Mouse (Mus musculus): ENCODE results near the gene Flywch2. TPM values are rescaled to one million over a fixed set of nuclear protein-coding genes. Genes with fewer than 3 reads are reported as not detected.
"Not testable (repeated sequence)": the region's sequence is repeated elsewhere in the genome, so short reads cannot be mapped to it uniquely, and the experiment has no call there.

Flywch2 gene
- polyA plus RNA-seq, 1 experiment from 2014 or later: 0.64 TPM

GRCm38 (mm10) chr17:23778447-23778846, 7.4 kb downstream of the Flywch2 start:
- Histone ChIP-seq H3K36me3 (ENCODE audit: control insufficient read depth, insufficient read depth) (no peaks in the 10 kb centered on the region), H3K27me3 (ENCODE audit: control insufficient read depth, insufficient read depth, low read depth, low read length) (no peaks in the 10 kb centered on the region), H3K4me1 (ENCODE audit: control insufficient read depth, low read depth, low read length) (no peaks in the 10 kb centered on the region), H3K9me3 (replicated peaks; ENCODE audit: control insufficient read depth, low read length) (no peaks in the 10 kb centered on the region), H3K9ac (ENCODE audit: low read depth, low read length) (no peak overlapping the region), H3K4me2 (ENCODE audit: low read depth, low read length) (no peak overlapping the region), H3K27ac (ENCODE audit: low read length) (no peak overlapping the region), H3K4me3 (ENCODE audit: low read depth, low read length) (no peak overlapping the region)
- WGBS (ENCODE audit: insufficient replicate concordance): 48% methylated on average over 2 of the region's 2 CpGs
- no peak for ATAC-seq (ENCODE audit: low read depth)

- Histone ChIP-seq H3K27me3 (ENCODE audit: control insufficient read depth, insufficient read depth, low read depth, low read length) (no peaks in the 10 kb centered on the region), H3K4me3 (ENCODE audit: low read depth, low read length) (no peak overlapping the region)
These were observed 8.7 kb downstream of the Flywch2 start for GRCm38 (mm10) chr17:23777141-23777540.

GRCm38 (mm10) chr17:23776216-23776615, 9.7 kb downstream of the Flywch2 start:
- H3K27ac ChIP-seq (ENCODE audit: low read length): no peak overlapping the region
- no peaks in the 10 kb centered on the region for H3K36me3 ChIP-seq (ENCODE audit: control insufficient read depth, insufficient read depth)
- H3K27me3 ChIP-seq (ENCODE audit: control insufficient read depth, insufficient read depth, low read depth, low read length): no peaks in the 10 kb centered on the region
- H3K4me2 ChIP-seq (ENCODE audit: low read depth, low read length): no peak overlapping the region
- 61% methylated on average over 10 of the region's 10 CpGs for WGBS (ENCODE audit: insufficient replicate concordance)
- H3K4me3 ChIP-seq (ENCODE audit: low read depth, low read length): no peak overlapping the region
- no peak overlapping the region for H3K9ac ChIP-seq (ENCODE audit: low read depth, low read length)
- H3K9me3 ChIP-seq (replicated peaks; ENCODE audit: control insufficient read depth, low read length): no peaks in the 10 kb centered on the region
- no peak for ATAC-seq (ENCODE audit: low read depth)
- peaks cover 4% of the 10 kb centered on the region for H3K4me1 ChIP-seq (ENCODE audit: control insufficient read depth, low read depth, low read length)

More at GRCm38 (mm10) chr17:23777141-23777540, 8.7 kb downstream of the Flywch2 start:
- WGBS (ENCODE audit: insufficient replicate concordance): 64% methylated on average over 2 of the region's 2 CpGs
- Histone ChIP-seq H3K9ac (ENCODE audit: low read depth, low read length) (no peak overlapping the region), H3K4me2 (ENCODE audit: low read depth, low read length) (no peak overlapping the region), H3K36me3 (ENCODE audit: control insufficient read depth, insufficient read depth) (no peaks in the 10 kb centered on the region), H3K4me1 (ENCODE audit: control insufficient read depth, low read depth, low read length) (no peaks in the 10 kb centered on the region), H3K27ac (ENCODE audit: low read length) (no peak overlapping the region), H3K9me3 (replicated peaks; ENCODE audit: control insufficient read depth, low read length) (no peaks in the 10 kb centered on the region)
- no peak for ATAC-seq (ENCODE audit: low read depth)

- Histone ChIP-seq H3K36me3 (ENCODE audit: control insufficient read depth, insufficient read depth) (no peaks in the 10 kb centered on the region), H3K9me3 (replicated peaks; ENCODE audit: control insufficient read depth, low read length) (no peaks in the 10 kb centered on the region), H3K4me1 (ENCODE audit: control insufficient read depth, low read depth, low read length) (peaks cover 9% of the 10 kb centered on the region), H3K27ac (ENCODE audit: low read length) (no peak overlapping the region), H3K4me3 (ENCODE audit: low read depth, low read length) (no peak overlapping the region), H3K27me3 (ENCODE audit: control insufficient read depth, insufficient read depth, low read depth, low read length) (no peaks in the 10 kb centered on the region), H3K9ac (ENCODE audit: low read depth, low read length) (no peak overlapping the region), H3K4me2 (ENCODE audit: low read depth, low read length) (no peak overlapping the region)
- peak; percentile 32 for ATAC-seq (ENCODE audit: low read depth)
- 3% methylated on average over 12 of the region's 12 CpGs for WGBS (ENCODE audit: insufficient replicate concordance)
These were observed 11.8 kb downstream of the Flywch2 start for GRCm38 (mm10) chr17:23774090-23774489.

GRCm38 (mm10) chr17:23773676-23774075, 12.2 kb downstream of the Flywch2 start:
- Histone ChIP-seq H3K4me3 (ENCODE audit: low read depth, low read length) (no peak overlapping the region), H3K4me1 (ENCODE audit: control insufficient read depth, low read depth, low read length) (peaks cover 9% of the 10 kb centered on the region), H3K27me3 (ENCODE audit: control insufficient read depth, insufficient read depth, low read depth, low read length) (no peaks in the 10 kb centered on the region), H3K36me3 (ENCODE audit: control insufficient read depth, insufficient read depth) (no peaks in the 10 kb centered on the region), H3K9me3 (replicated peaks; ENCODE audit: control insufficient read depth, low read length) (no peaks in the 10 kb centered on the region), H3K9ac (ENCODE audit: low read depth, low read length) (no peak overlapping the region), H3K4me2 (ENCODE audit: low read depth, low read length) (no peak overlapping the region), H3K27ac (ENCODE audit: low read length) (no peak overlapping the region)
- ATAC-seq (ENCODE audit: low read depth): no peak
- 54% methylated on average over 6 of the region's 6 CpGs for WGBS (ENCODE audit: insufficient replicate concordance)

- H3K4me2 ChIP-seq (ENCODE audit: low read depth, low read length): peak overlapping the region; percentile 51; the same call in 1 of the 2 replicates
- not testable (repeated sequence) for H3K27me3 ChIP-seq (ENCODE audit: control insufficient read depth, insufficient read depth, low read depth, low read length); H3K9ac ChIP-seq (ENCODE audit: low read depth, low read length); H3K27ac ChIP-seq (ENCODE audit: low read length); H3K36me3 ChIP-seq (ENCODE audit: control insufficient read depth, insufficient read depth); H3K4me3 ChIP-seq (ENCODE audit: low read depth, low read length); ATAC-seq (ENCODE audit: low read depth); H3K9me3 ChIP-seq (replicated peaks; ENCODE audit: control insufficient read depth, low read length); H3K4me1 ChIP-seq (ENCODE audit: control insufficient read depth, low read depth, low read length)
- 76% methylated on average over 2 of the region's 2 CpGs for WGBS (ENCODE audit: insufficient replicate concordance)
These were observed 13.7 kb downstream of the Flywch2 start for GRCm38 (mm10) chr17:23772219-23772556.

GRCm38 (mm10) chr17:23771284-23772218, 14.3 kb downstream of the Flywch2 start, which contains the start of gene Flywch1:
TSS of gene Flywch1 (minus strand) at chr17:23771602.
- Histone ChIP-seq H3K4me1 (ENCODE audit: control insufficient read depth, low read depth, low read length) (peaks cover 9% of the 10 kb centered on the region), H3K4me2 (ENCODE audit: low read depth, low read length) (peak within 1 kb of the TSS; percentile 89), H3K36me3 (ENCODE audit: control insufficient read depth, insufficient read depth) (no peaks in the 10 kb centered on the region), H3K4me3 (ENCODE audit: low read depth, low read length) (peak within 1 kb of the TSS; percentile 95), H3K9ac (ENCODE audit: low read depth, low read length) (peak within 1 kb of the TSS; percentile 97), H3K27me3 (ENCODE audit: control insufficient read depth, insufficient read depth, low read depth, low read length) (no peaks in the 10 kb centered on the region), H3K9me3 (replicated peaks; ENCODE audit: control insufficient read depth, low read length) (no peaks in the 10 kb centered on the region), H3K27ac (ENCODE audit: low read length) (peak within 1 kb of the TSS; percentile 75)
- 3% methylated on average over 56 of the region's 58 CpGs for WGBS (ENCODE audit: insufficient replicate concordance)
- peak; percentile 99 for ATAC-seq (ENCODE audit: low read depth)

- H3K9me3 ChIP-seq (replicated peaks; ENCODE audit: control insufficient read depth, low read length): no peaks in the 10 kb centered on the region
- peak overlapping the region; percentile 95 for H3K4me3 ChIP-seq (ENCODE audit: low read depth, low read length)
- H3K36me3 ChIP-seq (ENCODE audit: control insufficient read depth, insufficient read depth): no peaks in the 10 kb centered on the region
- H3K27ac ChIP-seq (ENCODE audit: low read length): peak overlapping the region; percentile 75
- no peaks in the 10 kb centered on the region for H3K27me3 ChIP-seq (ENCODE audit: control insufficient read depth, insufficient read depth, low read depth, low read length)
- peaks cover 9% of the 10 kb centered on the region for H3K4me1 ChIP-seq (ENCODE audit: control insufficient read depth, low read depth, low read length)
- ATAC-seq (ENCODE audit: low read depth): peak; percentile 11
- peak overlapping the region; percentile 97 for H3K9ac ChIP-seq (ENCODE audit: low read depth, low read length)
- peak overlapping the region; percentile 89 for H3K4me2 ChIP-seq (ENCODE audit: low read depth, low read length)
- 2% methylated on average over 19 of the region's 19 CpGs for WGBS (ENCODE audit: insufficient replicate concordance)
These were observed 15.0 kb downstream of the Flywch2 start for GRCm38 (mm10) chr17:23770896-23771283.

GRCm38 (mm10) chr17:23770493-23770892, 15.4 kb downstream of the Flywch2 start:
- ATAC-seq (ENCODE audit: low read depth): no peak
- H3K4me2 ChIP-seq (ENCODE audit: low read depth, low read length): peak overlapping the region; percentile 89

More at GRCm38 (mm10) chr17:23770493-23770892, 15.4 kb downstream of the Flywch2 start:
- 33% methylated on average over 2 of the region's 2 CpGs for WGBS (ENCODE audit: insufficient replicate concordance)
- Histone ChIP-seq H3K9ac (ENCODE audit: low read depth, low read length) (peak overlapping the region; percentile 97), H3K4me1 (ENCODE audit: control insufficient read depth, low read depth, low read length) (peaks cover 9% of the 10 kb centered on the region), H3K27ac (ENCODE audit: low read length) (no peak overlapping the region; the same call in 1 of the 2 replicates), H3K9me3 (replicated peaks; ENCODE audit: control insufficient read depth, low read length) (no peaks in the 10 kb centered on the region), H3K36me3 (ENCODE audit: control insufficient read depth, insufficient read depth) (no peaks in the 10 kb centered on the region), H3K27me3 (ENCODE audit: control insufficient read depth, insufficient read depth, low read depth, low read length) (no peaks in the 10 kb centered on the region), H3K4me3 (ENCODE audit: low read depth, low read length) (peak overlapping the region; percentile 95)
